Mouse (Mus musculus): ENCODE results near the gene Rock2.

The Rock2 gene

DNA sequence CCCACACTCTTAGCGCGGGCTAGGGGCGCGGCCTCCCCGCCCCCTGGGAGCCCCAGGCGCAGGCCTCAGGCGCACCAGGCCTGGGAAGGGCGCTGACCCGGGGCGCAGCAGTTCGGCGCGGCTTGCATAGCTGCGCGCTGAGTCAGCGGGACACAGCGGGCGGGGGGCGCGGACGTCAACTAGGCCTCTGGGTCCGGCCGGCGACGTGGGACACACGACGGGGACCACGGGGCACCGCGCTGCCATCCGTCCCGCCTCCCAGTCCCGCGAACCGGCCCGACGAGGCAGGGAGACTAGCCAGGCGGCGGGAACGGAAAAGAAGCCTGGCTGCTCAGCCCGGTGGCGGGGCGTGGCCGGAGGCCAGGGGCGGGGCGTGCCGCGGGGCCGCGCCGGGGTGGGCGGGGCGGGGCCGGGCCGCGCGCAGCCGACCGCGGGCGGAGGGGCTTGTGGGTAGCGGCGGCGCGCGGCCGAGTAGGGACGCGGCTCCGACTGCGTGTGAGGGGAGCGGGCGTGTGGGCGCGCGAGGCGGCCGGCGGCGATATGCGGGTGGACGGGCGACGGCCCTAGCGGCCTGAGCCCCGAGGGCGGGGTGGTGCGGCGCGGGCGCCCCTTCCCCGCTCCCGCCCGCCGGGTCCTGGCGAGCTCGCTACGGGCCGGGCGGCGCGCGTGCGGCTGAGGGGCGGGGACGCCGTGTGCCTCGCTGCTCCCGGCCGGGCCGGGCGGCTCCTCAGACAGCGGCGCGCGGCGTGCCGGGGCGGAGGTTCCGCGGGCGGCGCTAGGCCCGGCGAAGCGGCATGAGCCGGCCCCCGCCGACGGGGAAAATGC lies at the start of gene Rock2:
Gene Rock2 (plus strand): TSS at position 500 of the 825 bp plus-strand sequence.
- peak; percentile 75 to 88 for DNase-seq (ENCODE audit: low spot score in 2 of 2)

DNA sequence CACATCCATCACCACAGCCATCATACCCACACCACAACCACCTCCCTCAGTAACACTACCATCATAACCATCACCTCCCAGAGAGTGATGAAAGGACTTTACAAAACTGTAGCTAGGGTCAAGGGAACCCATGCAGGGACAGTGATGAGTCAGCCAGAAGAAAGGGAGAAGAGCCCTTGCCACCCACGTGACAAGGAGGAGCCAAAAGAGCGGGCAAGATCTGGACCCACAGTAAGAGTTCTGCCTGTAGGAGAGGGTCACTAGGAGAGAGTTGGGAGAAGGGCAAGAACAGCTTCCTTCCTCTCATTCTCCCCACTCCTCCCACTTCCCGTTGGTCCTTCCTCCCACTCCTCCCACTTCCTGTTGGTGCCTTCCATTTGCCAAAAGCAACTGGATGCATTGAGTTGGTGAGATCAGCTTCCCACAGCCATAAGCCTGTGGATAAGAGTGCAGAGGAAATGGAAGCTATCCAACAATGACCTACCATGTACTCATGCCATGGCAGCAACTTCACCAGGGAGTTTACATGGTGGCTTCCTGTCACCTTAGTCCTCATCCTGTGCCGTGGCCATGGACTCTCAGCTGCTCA lies 47.4 kb upstream of the Rock2 start:
- no peak for DNase-seq (ENCODE audit: low spot score in 2 of 2)

DNA sequence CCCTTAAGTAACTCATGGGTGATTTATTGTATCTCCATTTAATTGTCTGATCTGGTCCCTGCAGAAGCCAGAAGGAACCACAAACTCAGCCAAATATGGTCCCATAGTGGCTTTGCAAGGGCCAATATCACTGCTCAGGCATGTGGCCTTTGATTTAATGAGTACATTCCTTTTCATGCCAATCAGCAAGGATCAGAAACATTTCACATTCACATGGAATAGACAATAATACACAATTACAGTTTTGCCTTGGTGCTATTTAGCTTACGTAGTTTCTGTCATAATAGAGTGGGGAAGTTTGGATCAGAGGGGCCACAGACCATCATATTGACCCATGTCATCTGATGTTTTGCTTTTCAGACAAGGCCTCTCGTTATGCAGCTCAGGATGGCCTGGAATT lies 46.2 kb upstream of the Rock2 start:
- DNase-seq (ENCODE audit: low spot score in 2 of 2), result no peak

DNA sequence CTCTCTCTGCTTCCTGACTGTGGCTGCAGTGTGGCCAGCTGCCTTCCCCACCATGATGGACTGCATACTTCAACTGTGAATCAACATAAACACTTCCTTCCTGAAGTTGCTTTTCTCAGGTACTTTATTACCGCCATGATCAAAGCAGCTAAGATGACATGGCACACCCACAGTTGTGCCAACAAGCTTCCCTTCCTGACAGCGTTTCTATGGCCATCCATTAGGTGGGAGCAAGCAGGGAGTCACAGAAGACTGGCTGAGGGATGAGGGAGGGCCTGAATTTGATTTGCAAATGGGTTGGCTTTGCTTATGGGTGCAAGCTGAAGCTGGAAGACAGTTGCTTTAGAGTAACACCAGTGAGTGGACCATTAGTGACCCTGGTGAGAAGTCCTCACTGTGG lies 44.9 kb upstream of the Rock2 start:
- DNase-seq (ENCODE audit: low spot score in 2 of 2), result no peak

DNA sequence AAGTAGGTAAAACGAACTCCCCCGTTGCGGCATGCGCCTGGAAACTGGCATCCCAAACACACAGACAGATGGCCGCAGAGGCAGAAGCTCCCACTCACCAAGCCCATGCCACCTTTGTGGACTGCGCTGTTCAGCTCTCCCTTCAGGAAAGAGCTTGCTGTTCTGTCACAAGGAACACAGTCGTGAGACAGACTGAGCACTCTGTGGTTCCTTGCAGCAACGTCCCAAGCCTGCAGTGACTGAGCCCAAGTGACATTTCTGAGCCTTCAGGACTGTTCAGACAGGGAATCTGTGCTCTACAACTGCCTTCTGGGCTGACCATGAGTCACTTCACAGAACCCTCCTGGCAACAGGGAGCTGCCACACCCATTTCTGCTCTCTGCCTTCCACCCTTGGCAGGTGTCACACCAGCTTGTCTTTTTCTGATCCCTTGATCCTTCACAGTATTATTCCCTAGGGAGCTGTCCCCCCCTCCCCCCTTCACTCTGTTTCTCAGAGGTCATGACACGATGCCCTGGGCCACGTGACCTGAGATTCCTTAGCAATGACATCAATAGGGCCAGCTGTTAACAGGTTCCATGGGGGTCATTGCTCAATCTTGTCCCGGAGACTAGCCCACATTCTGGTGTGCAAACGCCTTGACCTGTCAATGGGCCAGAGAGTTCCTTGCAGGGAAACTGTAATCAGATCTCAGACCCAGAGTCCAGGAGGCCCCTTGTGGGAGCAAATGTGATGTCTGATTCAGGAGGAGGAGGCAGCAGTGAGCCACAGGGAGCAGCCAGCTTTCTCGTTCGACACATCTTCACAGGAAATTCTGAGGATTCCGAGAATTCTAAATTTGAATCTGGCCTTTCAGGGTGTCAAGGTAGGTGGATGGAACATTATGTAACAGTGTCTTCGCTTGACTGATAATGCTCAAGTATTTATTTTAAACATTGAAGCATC lies 44.0 kb upstream of the Rock2 start:
- DNase-seq (ENCODE audit: low spot score in 2 of 2), result no peak

DNA sequence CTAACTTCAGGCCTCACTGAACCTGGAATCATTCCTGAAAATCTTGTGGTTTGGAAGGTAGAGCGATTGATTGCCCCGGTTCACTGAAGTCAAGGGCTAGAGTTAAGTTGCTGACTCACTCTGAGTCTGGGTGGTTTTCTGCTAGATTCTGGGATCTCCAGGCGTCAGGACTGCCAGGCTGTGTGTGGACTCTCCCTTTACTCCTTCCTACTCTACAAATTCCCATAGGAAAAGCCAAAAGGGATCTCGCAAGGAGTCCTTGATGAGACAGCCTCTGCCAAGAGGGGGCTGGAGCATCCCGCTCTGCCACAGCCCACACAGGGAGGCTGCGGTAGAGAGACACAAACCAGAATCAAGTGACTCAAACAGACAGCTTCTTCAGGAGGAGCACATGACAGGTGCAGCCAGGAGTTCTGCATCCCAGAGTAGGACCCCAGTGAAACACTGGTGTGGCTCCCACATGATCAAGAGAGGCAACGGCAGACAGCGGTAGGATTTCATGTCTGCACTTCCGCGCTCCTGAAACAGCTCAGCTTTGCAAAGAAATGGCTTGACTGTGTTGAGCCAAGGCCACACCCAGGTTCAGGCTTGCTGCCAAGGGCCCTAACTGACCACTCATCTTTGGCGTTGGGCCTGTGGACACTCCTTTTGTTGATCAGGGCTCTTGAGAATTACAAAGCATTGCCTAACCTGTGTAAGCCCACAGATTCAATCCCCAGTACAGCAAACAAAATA lies 41.1 kb upstream of the Rock2 start:
- no peak for DNase-seq (ENCODE audit: low spot score in 2 of 2)

DNA sequence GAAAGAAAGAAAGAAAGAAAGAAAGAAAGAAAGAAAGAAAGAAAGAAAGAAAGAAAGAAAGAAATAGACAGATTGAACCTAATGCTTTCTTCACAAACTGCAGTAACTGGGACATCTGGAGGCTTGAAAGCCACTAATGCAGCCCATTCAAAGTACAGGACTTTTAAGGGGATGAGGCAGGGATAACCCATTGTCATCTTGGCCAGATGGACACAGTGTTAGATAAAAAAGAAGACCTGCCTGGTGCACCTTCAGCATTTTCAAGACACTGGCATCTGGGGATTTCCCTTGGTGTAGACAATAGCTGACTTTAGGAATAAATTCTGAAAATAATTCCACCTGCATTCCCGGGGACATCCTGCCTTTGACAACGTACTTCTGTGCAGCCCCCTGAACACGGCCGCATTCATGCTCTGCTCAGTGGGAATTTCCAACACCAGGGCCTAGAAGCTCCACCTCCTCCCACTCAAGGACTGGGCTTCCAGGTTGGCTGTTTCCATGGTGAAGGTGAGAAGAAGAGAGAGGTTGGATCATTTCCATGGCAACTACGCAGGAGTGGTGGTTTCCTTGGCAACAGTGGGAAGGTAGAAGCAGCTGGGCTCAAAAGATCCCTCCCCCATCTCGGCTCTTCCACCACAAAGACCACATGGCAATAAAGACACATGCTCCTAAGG lies 38.9 kb upstream of the Rock2 start:
- DNase-seq (ENCODE audit: low spot score in 2 of 2), result no peak

DNA sequence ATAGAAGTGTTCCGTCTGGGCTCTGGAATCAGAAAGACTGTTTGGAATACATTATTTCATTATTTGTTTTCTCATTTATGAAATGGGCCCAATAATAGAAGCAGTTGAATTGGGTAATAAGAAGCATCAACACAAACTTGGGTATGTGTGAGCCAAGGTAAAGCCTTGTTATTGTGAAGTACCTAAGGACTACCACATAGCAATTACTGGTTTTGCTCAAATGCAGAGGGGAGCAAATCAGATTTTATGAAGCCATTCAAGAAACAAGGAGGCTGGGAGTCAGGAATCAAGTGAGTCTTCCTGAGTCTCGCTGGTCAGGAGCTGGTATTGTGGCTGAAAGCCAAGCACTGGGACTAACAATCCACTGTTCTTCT lies 38.4 kb upstream of the Rock2 start:
- no peak for DNase-seq (ENCODE audit: low spot score in 2 of 2)

DNA sequence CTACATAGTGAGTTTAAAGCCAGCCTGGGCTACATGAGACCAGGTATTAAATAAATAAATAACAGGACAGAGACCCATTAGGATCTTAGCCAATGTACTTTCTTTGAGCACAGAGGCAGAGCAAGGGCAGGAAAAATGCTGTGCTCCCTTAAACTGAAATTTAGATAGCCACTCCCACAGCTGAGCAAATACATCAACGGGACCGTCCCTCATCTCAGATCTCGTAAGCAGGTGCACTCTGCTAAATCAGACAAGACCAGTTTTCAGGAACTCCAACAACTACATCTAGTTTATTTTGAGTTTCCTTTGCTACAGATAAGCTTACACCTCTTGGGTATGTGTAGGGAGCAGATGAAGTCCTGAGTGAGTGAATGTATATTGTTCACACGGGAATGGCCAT lies 36.6 kb upstream of the Rock2 start:
- no peak for DNase-seq (ENCODE audit: low spot score in 2 of 2)

DNA sequence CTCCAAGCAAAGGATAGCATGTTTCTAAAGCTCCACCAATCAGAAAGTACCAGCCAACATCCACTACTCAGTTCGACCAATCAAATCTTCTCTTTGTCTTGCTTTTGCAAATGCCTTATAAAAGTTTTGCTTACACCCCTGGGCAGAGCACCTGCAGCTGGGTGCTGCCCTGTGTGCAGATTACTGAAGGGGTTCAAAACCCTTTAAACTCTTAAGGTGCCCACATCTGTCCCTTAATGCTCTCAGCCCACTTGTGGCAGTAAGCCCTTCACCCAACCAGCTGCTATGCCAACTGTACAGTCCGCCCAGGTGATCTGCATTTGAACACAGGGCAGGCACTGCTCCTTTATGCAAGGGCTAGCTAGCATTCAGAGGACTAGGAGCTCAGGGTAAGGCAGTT lies 34.9 kb upstream of the Rock2 start:
- no peak for DNase-seq (ENCODE audit: low spot score in 2 of 2)

DNA sequence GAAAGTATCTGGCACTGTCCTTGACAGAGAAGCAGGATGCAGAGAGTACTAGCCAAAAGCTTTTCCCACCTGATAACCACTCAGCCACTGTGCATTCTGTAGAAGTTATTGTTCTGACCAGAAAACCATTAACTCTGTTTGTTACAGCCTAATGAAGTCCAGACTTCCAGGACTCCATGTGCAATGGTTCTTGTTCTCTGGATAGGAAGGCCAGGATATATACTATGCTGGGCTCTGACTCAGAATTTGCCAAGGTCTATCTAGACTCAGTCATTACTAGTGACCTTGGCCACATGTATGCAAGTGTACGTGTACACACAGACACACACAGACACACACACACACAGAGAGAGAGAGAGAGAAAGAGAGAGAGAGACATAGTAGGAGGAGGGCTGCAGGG lies 34.2 kb upstream of the Rock2 start:
- DNase-seq (ENCODE audit: low spot score in 2 of 2), result no peak

DNA sequence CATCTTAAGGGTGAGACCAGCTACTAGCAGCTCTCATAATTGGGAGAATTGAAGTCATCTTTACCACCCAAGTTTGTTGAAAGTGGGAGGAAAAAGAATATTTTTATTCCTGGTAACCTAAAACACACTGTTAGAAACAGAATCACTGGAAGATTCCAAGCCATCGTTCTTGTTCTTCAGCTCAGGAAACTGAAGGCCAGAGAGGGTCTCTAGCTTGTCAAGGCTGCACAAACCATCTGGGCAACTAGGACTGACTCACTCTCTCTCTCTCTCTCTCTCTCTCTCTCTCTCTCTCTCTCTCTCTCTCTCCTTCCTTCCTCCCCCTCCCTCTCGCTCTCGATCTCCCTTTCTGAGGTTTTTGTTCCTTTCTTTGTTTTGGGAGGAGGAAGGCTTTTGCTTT lies 33.7 kb upstream of the Rock2 start:
- DNase-seq (ENCODE audit: low spot score in 2 of 2), result no peak

DNA sequence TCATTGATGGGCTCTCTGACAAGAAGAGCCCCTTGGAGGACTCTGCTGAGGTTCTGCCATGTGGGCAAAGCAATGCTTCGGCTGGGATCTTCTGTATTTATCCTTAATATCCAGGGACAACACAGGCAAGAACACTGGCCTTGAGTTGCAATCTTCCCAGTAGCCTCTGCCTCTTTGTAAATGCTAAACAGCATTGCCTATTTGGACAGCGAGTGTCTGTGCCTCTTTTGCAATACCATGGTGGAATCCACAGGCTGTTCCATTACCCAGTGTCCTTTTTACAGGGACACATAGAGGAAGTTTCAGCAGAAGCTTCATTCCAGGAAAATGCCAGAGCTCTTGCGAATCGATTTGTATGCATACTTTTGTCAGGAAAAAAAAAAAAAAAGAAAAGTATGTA lies 30.2 kb upstream of the Rock2 start:
- no peak for DNase-seq (ENCODE audit: low spot score in 2 of 2)

DNA sequence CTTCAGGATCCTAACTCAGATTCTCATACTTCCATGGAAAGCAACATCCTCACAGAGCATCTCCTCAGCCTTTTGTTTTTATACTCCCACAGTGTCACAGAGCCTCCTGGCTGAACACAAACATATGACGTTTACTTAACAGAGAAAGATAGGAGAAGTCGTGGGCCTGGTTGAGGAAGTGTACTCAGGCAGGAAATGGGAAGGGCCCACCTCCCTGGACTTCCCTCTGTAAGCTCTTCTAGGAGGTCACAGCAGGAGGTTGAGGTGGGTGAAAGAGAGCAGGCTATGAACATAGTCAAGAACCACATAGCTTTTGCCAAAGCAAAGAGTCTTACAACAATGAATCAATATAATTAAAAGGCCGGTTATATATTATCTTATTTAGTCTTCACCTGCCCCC lies 28.8 kb upstream of the Rock2 start:
- DNase-seq (ENCODE audit: low spot score in 2 of 2), result no peak

DNA sequence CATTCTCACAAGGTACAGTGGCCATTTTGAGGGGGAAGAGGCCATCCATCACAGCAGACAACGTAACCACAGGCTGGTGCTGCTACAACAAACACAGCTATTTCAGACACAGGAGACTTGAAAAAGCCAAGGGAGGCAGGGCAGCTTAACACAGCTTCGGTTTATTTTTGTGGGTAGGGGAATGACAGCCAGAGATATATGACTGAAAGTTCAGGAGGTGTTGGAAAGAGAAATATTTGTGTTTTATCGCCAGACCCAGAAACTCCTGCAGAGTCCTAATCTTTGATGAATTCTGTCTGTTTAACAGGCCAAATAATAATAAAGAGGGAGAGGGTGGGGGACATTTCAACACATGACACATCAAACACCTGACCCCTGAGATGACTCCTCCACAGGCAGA lies 28.2 kb upstream of the Rock2 start:
- DNase-seq (ENCODE audit: low spot score in 2 of 2), result no peak

DNA sequence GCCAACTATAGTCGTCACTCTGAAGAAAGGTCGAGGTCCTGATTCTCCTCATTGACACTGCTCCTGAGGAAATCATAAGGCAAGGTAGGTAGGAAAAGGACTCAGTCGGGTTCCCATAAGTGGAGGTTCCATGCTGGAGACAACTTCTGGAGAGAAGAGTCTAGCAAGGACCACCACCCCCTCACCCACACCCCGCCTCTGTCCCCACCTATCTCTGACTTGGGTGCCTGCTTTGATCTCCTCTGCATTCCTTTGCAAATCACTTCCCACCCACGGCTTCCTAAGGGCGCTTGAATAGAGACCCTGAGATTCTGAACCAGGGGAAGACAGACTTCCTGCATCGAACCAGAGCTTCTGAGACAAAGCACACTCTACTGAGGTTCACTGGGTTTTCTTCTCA lies 27.4 kb upstream of the Rock2 start:
- no peak for DNase-seq (ENCODE audit: low spot score in 2 of 2)

DNA sequence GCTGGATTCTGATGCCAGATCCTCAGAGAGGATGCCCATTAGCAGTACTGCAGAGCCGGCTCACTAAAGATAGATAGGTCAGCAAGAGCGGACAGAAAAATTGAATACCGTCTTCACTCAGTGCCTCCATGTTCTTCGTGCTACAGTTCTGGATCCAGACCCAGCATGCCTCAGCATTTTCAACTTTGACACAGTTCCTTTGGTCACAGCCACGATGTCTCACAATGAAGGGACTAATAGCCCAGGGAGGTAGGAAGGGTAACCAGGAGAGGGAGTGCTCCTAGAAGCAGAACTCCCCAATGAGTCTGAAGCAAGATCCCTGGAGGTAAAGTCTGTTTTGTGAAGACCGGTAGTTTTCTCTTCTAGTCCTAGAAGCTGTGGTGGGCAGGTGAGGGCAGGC lies 26.1 kb upstream of the Rock2 start:
- DNase-seq (ENCODE audit: low spot score in 2 of 2), result no peak

DNA sequence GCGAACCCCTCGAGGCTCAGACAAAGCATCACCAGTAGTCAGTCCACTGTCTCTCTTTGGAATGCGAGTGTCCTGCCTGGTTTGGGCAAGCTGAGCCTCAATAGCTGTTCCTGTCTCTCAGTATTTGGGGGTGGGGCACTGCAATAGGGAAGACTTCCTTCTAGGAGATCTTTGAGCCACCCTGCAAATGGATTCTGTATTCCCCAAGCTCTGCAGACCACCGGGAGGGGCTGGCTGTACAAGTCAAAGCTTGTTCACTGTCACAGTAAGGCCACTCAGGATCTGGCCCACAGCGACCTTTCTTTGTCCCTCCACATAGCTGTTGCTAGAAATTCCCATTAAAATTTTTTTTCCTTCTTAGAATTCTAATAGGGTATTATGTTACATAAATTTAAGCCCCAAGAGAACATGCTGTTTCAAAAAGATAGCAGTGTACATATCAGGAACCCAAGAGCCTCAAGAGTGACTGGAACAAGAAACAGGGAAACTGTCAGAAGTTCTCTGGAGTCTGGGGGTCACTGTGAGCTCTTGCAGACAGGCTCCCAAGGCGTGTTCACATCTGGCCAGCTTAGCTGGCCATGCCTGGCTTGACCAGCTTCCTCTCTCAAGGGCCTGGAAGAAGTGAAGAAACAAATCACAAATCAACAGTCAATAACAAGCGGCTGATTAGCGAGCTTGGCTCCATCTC lies 25.5 kb upstream of the Rock2 start:
- DNase-seq (ENCODE audit: low spot score in 2 of 2), result no peak

DNA sequence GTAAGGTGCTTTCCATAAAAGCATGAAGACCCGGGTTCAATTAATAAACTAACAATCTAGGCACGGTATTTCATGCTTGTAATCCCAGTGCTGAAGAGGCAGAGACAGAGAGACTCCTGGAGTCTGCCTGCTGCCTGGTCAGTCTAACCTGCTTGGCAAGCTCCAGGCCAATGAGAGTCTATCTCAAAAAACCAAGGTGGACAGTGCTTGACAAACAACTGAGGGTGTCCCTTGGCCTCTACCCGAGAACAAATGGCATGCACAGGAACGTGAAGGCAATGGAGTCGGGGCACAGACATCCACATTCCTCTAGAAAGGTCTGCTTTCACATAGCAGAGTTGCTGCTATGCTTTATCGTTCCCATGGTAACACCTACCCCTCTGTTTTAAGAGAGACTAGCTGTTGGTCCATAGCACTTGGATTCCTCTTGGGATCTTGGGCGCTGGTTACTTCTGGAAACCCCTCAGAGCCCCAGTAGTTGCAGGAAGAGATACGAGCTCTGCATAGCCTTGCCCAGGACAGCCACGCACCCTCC lies 24.8 kb upstream of the Rock2 start:
- DNase-seq (ENCODE audit: low spot score in 2 of 2), result no peak

DNA sequence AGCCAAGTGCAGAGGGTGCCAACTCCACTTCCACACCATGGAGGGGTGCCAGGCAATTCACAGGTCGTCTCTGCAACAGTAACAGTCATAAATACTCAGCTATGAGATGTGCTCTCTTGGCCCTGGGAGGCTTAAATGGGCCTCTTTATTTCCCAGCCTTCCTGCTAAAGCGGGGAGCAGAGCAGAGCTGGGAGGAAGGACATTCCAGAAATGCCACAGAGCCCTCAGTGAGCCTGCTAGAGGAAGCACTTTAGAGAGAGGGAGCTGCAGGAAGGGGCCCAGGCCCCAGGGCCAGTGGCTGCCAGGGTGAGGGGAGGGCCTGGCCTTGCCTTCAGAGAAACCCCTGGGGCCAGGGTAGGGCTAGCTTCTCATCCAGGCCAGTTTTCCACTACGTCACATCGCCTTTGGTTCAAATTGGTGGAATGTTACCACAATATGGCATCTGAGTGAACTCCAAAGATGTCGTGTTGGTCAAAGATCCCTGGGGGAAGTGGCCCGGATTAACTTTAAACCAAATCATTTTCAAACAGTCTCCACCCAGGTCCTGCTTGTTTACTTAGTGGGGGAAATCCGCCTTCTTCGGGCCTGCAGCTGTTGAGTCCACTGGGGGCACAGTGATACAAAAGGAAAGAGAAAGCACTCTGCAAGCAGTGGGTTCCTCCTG lies 24.2 kb upstream of the Rock2 start:
- DNase-seq (ENCODE audit: low spot score in 2 of 2), result no peak
